Mouse (Mus musculus) layer of hippocampus, adult 18-20 months (tissue): Measurements from ENCODE around the gene Mbnl2. TPM values are rescaled to one million over a fixed set of nuclear protein-coding genes. Genes with fewer than 3 reads are reported as not detected.

ENCODE experiments used
- DNase-seq, 2 experiments: peaks; one replicate each; pipeline ENCODE4 v3.0.0; 2022; ENCODE audit warnings: low spot score in 2 of 2
- total RNA-seq, 2 experiments: library from RNA; stranded (reverse); gene quantifications; 2 replicates each; pipeline ENCODE4 v1.2.3; 2021

Mbnl2 gene
- total RNA-seq, 2 experiments from 2014 or later, result 246 to 260 TPM

DNA sequence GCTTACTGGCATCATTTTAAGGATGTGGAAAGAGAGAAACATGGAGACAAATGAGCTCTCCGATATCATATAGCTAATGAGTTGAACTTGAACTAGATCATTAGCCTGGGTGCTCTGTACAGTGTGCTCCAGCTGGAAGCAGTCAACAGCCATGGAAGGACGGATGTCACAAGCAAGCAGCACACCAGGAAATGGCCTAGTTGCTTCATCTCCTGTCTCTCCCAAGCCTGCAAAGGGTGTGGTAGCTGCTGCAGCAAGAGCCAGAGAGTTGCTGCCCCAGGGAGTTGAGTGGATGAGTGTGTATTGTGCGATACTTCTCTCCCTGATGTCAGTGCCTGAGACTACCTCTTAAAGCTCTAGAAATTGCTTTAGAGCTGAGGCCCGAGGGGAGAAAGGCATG is 104.2 kb downstream of the Mbnl2 start:
- no peak for DNase-seq

DNA sequence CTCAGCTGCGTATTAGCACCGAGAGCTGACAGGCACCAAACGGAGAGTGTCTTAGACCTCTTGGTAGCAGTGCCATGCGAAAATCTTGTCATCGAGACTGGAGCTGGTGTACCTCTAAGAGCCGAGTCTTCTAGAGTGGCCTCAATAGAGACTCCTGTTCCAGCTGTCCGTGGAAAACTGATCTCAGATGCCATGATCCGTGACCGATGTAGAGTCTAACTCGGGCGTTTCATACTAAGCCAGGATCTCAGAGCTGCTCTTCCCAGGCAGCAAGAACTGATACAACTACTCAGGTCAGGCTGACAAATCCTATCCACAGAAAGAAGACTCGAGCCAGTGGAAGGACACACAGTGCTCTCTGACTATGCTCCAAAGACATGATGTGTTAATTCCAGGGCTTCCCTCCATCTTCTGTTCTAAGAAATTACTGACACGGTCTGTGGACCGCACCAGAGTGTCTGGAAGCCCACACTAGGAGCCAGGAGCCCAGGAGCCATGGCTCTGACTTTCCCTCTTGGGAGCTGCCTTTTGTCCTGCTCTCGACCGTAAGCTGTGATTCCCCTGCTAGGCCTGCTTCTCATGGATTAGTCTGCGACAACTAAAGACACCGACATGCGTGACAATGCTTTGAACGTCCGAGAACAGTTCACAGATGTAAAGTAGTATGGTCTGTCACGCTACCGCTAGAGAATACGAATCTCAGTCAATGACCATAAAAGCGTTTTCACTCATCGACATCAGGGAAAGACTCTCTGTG is 106.1 kb downstream of the Mbnl2 start:
- DNase-seq, result no peak

DNA sequence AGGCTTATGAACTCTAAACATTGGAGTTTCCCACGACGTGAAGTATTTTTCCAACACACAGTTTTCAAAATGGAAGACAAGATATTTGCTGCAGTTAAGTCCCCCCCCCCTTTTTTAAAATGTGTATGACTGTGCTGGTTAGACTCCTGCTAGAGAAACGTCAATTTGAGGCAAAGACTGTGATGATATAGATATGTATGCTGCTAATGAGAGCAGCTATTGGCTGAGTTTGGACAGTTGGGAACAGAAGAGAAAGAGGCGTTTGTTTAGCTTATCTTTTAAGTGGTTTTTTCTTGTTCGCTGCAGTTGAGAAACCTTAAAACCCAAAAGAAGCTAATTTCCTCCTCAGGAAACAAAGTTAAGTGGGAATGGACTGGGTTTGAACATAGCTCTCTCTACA is 106.7 kb downstream of the Mbnl2 start:
- no peak for DNase-seq

DNA sequence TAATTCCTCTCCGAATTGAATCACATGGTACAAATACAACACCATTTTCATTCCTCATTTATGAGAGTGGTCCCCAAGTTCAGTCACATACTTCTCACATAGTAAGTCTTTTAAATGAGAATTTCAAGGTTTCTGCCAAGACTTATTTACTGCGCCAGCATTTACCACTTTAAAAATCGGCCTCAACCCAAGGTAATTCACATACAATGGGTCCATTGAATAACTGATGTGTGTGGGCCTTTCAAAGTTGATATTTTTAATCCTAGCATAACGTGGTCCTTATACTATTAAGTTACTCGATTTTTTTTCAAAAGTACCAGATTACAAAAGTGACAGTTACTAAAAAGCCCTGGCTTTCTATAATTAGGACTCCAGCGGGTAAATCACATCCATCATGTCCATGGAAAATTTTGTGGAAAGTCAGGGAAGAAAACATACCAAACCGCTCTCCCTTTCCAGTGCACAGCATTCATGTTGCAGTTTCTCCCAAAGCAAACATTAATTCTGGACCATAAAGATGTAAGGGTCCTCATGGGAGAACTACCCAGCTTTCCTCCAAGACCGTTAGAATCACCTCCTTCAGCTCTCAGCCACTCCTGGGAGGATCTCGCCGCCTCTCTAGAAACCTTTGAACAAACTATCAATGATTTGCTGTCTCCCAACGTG is 107.8 kb downstream of the Mbnl2 start:
- no peak for DNase-seq

DNA sequence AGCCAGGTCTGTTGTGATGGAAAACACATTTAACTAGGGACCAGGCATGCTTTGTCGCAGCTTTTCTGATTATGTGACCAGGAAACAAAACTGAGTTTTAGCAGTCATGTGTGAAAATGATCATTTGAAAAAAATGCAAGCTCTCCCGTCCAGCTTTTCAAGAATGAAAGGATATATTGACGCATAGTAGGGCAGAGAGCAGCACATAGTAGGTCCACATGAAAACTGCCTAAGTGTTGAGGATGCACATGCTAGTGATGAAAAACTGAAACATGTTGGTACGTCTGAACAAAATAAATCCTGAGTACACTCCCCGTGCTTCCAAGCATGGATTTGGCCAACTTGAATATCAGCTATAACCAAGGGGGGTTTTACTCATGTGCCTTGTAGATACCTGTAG is 109.1 kb downstream of the Mbnl2 start:
- DNase-seq, result no peak

DNA sequence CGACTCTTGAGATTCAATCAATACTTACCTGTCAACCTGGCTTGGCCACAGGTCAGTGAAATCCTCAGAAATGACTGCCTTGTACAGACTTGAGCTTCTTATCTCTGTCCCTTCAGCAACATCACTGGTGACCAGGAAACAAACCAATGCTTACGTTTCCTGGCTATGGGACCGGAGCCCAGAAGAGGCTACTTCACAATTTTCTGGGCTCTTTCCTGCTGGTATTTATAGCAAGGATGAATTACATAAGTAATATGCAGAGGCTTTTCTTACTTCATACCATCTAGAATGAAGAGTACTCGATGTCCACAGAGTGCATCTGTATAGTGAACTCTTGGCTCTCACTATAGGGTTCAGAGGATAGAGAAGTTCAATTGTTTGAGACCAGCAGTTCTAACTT is 111.8 kb downstream of the Mbnl2 start:
- DNase-seq, result no peak

DNA sequence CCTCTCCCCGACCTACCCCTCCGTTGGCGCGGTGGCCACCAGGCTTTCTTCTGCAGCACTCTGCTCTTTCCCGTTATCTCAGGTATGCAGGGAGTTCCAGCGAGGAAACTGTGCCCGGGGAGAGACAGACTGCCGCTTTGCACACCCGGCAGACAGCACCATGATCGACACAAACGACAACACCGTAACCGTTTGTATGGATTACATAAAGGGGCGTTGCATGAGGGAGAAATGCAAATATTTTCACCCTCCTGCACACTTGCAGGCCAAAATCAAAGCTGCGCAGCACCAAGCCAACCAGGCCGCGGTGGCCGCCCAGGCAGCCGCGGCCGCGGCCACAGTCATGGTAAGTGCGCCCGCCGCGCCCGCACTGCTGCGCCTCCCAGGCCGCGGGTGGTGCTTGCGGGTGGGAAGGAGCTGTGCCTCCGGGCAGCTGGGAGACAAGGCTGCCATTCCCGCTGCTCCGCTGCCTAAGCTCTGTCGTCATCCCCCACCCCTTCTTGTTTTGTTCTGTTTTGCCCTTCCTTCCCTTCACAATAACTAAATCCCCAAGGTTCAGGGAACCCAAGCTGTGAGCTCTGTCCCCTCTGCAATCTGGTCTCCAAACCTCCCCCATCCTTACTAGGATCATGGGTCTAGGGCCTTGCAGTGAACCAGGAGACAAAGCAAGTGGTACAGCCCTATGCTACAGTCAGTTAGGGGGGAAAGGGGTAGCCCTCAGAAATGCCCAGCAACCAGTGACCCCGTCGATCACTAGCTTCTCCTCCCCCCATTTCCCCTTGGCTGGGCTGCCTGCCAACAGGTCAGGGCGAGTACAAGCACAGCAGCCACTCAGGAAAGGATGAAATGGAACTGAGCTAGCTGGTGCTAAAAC is 113.6 kb downstream of the Mbnl2 start:
- peak in 1 of 2 experiments; percentile 66 for DNase-seq

DNA sequence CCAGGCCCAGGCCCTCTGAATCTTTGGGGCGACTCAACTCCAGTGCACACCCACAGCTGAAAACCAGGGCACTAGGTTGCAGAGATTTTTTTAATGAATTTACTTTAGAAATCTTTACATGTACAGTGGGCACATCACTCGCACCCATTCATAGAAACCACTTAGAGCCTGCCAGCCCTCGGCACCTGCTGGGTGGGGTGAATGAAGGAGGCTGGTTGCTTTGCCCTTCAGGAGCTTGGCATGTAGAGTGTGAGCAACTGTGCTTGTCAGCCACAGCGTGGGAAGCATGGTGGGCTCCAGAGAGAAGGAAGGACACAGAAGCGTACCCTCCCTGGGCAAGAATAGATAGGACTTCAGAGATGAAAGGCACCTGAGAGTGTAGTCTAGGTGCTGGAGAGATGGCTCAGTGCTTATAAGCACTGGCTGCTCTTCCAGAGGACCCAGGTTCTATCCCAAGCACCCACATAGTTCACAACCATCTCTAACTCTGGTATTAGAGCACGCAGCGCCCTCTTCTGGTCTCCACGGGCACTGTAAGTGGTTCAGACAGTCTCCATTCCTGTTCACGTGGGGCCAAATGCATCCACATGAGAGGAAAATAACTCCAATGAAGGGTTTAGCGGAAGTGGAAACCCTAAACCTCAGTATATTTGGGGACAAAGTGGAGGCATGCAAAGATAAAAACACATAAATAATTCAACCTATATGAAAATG is 114.9 kb downstream of the Mbnl2 start:
- no peak for DNase-seq

DNA sequence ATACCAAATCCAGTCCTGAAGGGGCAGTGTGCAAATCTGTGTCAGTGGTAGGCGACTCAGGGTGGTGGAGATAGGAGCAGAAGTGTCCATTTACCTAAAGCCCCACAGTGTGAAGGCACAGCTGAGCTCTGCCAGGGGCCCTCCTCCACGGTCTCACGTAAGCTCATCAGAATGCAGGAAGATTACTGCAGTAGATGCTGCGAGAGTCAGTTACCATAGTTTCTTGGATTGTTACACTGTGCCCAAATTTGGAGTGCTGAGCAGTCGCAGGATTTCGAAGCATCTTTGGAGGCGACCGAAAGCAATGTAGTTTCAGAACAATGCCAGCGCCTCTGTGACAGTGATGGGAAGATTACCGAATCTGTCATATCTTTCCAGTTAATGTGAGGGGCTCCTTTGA is 116.2 kb downstream of the Mbnl2 start:
- DNase-seq, result peak; percentile 68 to 75

DNA sequence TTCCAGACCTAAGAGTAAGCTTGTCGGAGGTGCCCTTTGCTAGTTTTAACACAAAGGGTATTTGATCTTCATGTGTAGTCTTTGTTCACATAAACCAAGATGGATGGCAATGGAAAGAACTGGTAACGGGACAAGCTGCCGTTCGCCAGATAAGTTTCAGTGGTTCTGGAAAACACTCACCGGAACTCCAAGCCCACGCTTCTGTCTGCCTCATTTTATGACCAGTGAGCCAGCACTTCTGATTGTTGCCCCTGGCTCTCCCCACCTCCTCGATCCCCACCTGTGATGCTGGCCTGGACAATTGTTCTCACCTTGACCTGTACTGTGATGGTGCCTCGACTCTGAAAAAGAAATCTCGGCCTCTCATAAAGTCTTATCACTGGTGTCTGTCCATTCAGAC is 117.0 kb downstream of the Mbnl2 start:
- DNase-seq, result no peak

DNA sequence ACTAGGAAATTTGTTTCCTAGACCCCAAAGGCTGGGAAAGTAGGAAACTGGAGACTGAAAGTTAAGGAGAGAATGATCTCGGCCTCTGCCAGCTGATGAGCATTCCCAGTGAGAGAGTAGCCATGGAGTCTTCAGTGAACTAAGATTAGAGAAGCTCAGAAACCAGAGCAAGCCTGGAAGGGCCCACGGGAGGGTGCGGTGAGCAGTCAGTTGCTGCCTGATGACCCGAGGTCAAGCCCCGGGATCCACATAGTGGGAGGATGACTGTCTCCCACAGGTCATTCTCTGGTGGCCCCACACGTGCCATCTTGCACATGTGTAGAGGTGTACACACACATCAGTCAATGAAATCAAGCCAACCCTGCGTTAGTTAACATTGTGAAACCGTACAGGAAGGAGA is 118.0 kb downstream of the Mbnl2 start:
- no peak for DNase-seq

DNA sequence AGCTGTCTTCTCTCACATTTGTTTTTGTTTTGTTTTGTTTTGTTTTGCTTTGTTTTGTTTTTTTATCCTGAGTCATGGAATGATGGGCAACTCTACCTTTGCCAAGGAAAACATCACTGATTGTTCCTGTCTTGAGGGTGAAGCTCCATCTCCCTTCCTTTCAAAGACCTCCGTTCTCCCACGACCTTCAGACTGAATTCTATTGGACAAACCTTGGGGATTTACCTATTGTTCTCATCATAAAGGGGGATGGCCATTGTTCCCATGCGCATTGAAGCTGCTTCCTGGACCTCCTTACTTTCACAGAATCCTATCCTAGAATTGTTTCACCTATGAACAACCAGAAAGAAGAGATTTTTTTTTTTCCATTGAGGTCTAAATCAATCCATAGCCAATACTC is 118.7 kb downstream of the Mbnl2 start:
- no peak for DNase-seq

DNA sequence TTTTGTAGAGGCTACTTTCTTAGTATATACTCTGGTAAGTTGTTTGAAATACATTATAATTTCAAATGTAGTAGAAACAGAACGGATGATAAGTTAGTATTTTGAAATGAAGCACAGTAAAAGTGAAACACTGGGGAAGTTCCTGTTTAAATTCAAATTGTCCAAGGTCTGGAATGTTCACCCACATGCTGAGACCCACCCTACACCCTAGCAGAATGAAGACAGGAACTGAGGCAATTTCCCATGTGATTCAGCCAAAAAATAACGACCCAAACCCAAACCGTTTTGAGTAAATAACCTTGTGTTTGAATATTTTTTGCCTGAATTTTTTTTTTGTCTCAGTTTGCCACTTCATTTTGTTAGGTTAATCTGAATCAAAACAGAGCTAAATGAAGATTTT is 119.4 kb downstream of the Mbnl2 start:
- DNase-seq, result no peak

DNA sequence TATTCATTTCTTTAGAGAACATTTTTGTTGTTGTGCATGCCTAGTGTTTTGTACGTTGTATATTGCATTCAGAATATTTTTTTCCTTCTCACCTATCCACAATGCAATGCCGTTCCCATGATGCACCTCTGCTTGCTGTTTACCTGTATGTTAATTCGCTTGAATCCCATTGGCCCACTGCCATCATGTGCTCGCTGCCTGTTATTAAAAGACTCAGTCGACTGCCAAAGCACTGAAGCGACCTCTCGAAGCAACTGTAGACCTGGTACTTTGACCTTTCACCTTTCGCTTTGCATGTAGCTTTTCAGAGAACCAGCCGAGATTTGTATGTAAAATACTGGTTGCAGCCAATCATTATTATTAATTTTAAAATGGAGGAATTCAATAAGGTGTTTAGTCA is 120.0 kb downstream of the Mbnl2 start:
- no peak for DNase-seq

DNA sequence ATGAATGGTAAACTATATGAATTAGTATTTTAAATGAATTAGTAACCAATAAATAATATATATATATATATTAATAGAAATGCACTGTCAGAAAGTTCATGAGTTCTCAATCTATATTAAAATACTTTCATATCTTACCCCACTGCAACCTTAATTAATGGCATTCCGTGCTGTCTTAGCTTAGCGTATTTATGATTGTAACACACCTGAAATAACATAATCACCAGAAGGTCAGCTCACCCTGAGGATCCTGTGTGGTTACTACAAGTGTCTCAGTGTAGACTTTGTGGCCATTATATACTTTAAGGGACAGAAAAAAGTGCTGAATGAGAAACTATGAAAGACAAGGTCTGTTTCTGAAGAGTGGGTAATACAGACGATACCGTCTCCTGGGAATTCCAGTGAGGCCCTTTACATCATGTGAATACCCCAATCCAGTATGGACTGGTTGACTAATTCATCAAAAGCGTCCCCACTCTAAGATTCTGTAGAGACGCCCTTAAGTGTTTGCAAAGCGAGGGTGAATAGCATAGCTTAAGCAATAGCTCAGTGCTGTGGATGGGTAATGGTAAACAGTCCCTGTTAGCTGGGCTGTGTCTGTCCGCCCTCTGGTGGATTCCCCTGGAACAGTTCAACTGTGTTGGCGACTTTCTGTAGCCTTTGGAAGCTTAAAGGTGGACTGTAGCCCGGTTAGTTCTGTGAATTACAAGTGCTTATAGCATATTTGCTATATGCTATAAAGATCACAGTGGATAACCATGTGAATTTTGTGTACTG is 122.6 kb downstream of the Mbnl2 start:
- peak; percentile 44 to 89 for DNase-seq

DNA sequence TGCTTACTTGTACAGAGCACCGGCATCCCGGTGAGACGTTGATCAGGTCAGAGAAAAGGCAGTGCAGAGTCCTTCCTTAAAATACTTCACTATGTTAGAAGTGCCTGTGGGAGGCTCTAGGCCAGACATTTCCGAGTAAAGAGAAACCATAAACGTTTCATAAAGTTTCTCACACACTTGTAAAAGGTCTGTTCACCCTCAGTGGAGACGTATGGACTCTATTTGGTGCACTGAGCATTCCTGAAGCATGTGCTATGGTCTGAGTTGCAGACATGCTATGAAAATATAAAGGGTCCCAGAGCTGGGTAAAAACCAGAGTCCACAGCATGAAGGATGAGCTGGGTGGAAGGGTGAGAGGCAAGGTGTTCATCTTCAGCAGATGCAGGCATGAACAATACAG is 124.1 kb downstream of the Mbnl2 start:
- no peak for DNase-seq

DNA sequence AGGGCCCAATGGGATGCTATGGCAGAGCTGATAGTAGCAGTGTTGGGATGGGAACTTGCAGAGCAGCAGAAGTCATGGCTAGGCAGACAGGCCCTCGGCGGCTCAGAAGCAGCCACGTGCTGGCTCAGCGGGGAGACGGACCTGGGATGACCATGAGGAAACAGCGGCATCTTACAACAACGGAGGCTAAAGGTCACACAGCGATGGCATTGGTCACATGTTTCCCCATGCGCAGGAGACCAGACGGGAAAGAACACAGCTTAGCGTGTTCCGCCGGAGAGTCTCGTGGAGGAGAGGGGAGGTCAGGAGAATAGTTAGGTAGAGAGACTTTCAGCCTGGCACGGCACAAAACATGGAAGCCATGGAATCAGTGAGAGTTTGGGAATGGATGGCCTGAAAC is 125.7 kb downstream of the Mbnl2 start:
- no peak for DNase-seq

DNA sequence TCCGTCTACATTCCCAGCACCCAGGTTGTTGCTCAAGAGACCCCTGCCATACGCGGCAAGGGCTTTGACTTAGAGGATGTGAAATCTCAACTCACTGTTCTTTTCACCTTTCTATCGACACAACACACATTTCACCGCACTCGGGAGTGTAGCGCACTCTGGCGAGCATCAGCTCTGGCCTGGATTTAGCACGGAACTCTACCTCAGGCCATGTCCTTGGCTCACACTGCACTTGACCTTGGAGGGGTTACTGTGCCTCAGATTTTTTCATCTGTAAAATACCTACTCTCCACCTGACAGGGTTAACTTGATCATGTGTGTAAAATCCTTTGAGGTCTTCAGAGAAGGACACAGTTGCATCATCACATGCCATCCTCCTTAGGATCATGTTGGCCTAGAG is 127.2 kb downstream of the Mbnl2 start:
- no peak for DNase-seq

DNA sequence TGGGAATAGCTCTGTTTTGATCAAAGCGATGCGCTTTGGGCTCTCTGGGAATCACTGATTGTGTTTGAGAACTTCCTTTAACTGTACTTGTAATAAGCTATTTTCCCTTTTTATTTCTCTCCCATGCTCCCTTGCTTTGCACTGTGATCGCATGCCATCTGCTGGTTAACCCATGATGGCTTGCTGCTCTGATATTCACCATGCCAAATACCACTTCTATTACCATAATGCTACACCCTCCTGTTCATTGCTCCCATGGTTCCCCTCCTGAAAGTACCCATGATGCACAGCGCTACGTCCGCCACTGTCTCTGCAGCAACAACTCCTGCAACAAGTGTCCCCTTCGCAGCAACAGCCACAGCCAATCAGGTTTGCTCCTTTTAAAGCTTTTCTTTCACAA is 128.9 kb downstream of the Mbnl2 start:
- DNase-seq, result peak; percentile 35 to 60

DNA sequence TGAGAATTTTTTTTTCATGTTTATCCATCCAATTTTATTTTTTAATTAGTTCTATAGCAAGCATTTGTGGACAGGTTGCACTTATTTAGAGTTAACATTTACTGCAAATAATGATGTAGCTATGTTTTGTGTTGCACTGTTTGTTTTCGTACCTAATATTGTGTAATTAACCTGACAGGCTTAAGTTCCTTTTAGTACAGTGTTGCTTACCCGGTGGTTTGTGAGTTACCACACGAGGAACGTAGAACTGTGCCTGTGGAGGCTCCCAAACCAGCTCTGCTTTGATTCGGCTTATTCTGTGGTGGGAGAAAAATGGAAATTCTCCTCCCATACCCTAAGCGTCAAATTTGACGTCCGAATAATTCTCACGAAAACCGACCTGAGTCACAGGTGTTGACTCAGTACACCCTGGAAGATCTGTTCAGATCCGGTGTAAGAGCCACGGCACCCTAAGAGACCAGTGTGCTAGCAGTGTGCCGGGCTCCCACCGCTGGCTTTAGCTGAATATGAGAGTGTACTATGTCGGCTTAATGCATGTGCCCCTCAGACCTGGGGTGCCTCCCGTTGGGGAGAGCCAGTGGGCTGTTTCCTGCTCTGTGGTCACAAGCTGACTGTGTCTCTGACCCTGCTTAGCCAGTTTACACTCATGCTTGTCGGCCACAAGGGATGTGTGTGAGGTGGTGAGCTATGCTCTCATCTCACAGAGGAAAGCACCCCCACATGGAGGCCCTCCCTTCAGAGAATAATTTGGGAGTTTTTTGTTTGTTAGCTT is 129.5 kb downstream of the Mbnl2 start:
- DNase-seq, result no peak
